Mouse (Mus musculus) lung, embryonic 14.5 days (tissue): ENCODE measurements around the gene Kctd11. TPM values are rescaled to one million over a fixed set of nuclear protein-coding genes. Genes with fewer than 3 reads are reported as not detected.

Experiments used
- ATAC-seq: fragments of 200-750 bp; cut with Nextera tagmentation; 2 replicates; pipeline ENCODE4 v1.8.0; 2017; ENCODE audit warnings: mild to moderate bottlenecking, moderate TSS enrichment, moderate library complexity; ENCODE audit not compliant: insufficient read depth
- DNase-seq: peaks from one replicate; pipeline ENCODE4 v3.0.0-alpha.2; 2015
- H3K27ac ChIP-seq: fragments of 300-500 bp; sonication (generic); 2 replicates; pipeline ENCODE4 v1.5.1; 2014; ENCODE audit warnings: low read depth, mild to moderate bottlenecking, moderate library complexity
- H3K27me3 ChIP-seq: fragments of 300-500 bp; sonication (generic); 2 replicates; pipeline ENCODE4 v1.6.1; 2014; ENCODE audit warnings: low read length, control low read depth; ENCODE audit not compliant: insufficient read depth
- H3K36me3 ChIP-seq: fragments of 300-500 bp; sonication (generic); 2 replicates; pipeline ENCODE4 v1.6.1; 2014; ENCODE audit warnings: control low read depth; ENCODE audit not compliant: insufficient read depth
- H3K4me1 ChIP-seq: fragments of 300-500 bp; sonication (generic); 2 replicates; pipeline ENCODE4 v1.6.1; 2014; ENCODE audit warnings: antibody characterized with exemption, control low read depth; ENCODE audit not compliant: insufficient read depth
- H3K4me2 ChIP-seq: fragments of 300-500 bp; sonication (generic); 2 replicates; pipeline ENCODE4 v1.6.1; 2014; ENCODE audit warnings: mild to moderate bottlenecking
- H3K4me3 ChIP-seq: fragments of 300-500 bp; sonication (generic); 2 replicates; pipeline ENCODE4 v1.5.1; 2014; ENCODE audit warnings: low read depth, low read length
- H3K9ac ChIP-seq: fragments of 300-500 bp; sonication (generic); 2 replicates; pipeline ENCODE4 v1.6.1; 2014
- H3K9me3 ChIP-seq: fragments of 300-500 bp; sonication (generic); 2 replicates; pipeline ENCODE4 v1.6.1; 2016; ENCODE audit warnings: low read depth, low read length, control low read depth
- CTCF ChIP-seq: IDR thresholded peaks from 2 replicates; pipeline ENCODE4 v1.5.1; 2016; ENCODE audit warnings: antibody characterized with exemption, low read depth
- WGBS: fragments of 180-500 bp; shearing (Covaris S2); extraction: QIAGEN DNeasy Blood & Tissue Kit; methylation state at CpG from one replicate; pipeline ENCODE4 v1.1.7; 2014; 5-methylcytosine and 5-hydroxymethylcytosine counted together
- polyA plus RNA-seq: library from polyadenylated mRNA; unstranded; fragments of >200 nt; fragmentation: Nextera tagmentation; extraction: Ambion mirVana; gene quantifications from 2 replicates; pipeline ENCODE4 v1.2.1, GENCODE M21; 2014

Kctd11 gene
- polyA plus RNA-seq, 1 experiment from 2014 or later = 7.5 TPM

GRCm38 (mm10) chr11:69886907-69887635 is 5.9 kb upstream of the Kctd11 start:
- ATAC-seq (no peak), DNase-seq (peak; percentile 26)
- no peaks in the 10 kb centered on the region for H3K27me3 ChIP-seq
- H3K4me2 ChIP-seq = no peak overlapping the region
- H3K9ac ChIP-seq = no peak overlapping the region
- H3K4me3 ChIP-seq = no peak overlapping the region
- no peak overlapping the region for H3K27ac ChIP-seq
- TF ChIP-seq CTCF = peak; percentile 62
- no peaks in the 10 kb centered on the region for H3K9me3 ChIP-seq
- 67% methylated on average over 8 of the region's 8 CpGs for WGBS
- H3K36me3 ChIP-seq = no peaks in the 10 kb centered on the region
- peaks cover 7% of the 10 kb centered on the region; the same call in 1 of the 2 replicates for H3K4me1 ChIP-seq

- Histone ChIP-seq H3K9me3 (no peaks in the 10 kb centered on the region), H3K4me1 (peaks cover 12% of the 10 kb centered on the region), H3K27me3 (no peaks in the 10 kb centered on the region), H3K36me3 (no peaks in the 10 kb centered on the region), H3K4me3 (no peak overlapping the region), H3K9ac (no peak overlapping the region; the same call in 1 of the 2 replicates), H3K27ac (no peak overlapping the region; the same call in 1 of the 2 replicates), H3K4me2 (peak overlapping the region; percentile 36; the same call in 1 of the 2 replicates)
- WGBS = 74% methylated on average over 8 of the region's 8 CpGs
- ATAC-seq = no peak
- DNase-seq = no peak
- no peak for TF ChIP-seq CTCF
Observed at GRCm38 (mm10) chr11:69884663-69885062, 3.5 kb upstream of the Kctd11 start.

GRCm38 (mm10) chr11:69884240-69884639 is 3.0 kb upstream of the Kctd11 start:
- ATAC-seq (no peak), DNase-seq (peak; percentile 44)
- Histone ChIP-seq H3K4me1 (peaks cover 15% of the 10 kb centered on the region), H3K36me3 (no peaks in the 10 kb centered on the region), H3K27me3 (no peaks in the 10 kb centered on the region), H3K4me3 (no peak overlapping the region), H3K4me2 (peak overlapping the region; percentile 36; the same call in 1 of the 2 replicates), H3K27ac (no peak overlapping the region; the same call in 1 of the 2 replicates), H3K9me3 (no peaks in the 10 kb centered on the region), H3K9ac (no peak overlapping the region; the same call in 1 of the 2 replicates)
- no peak for TF ChIP-seq CTCF
- 45% methylated on average over 9 of the region's 9 CpGs for WGBS

- Histone ChIP-seq H3K9ac (no peak overlapping the region), H3K4me2 (no peak overlapping the region), H3K27ac (no peak overlapping the region), H3K4me1 (peaks cover 17% of the 10 kb centered on the region), H3K27me3 (no peaks in the 10 kb centered on the region), H3K9me3 (no peaks in the 10 kb centered on the region), H3K4me3 (no peak overlapping the region), H3K36me3 (no peaks in the 10 kb centered on the region)
- DNase-seq = no peak
- WGBS = 76% methylated on average over 8 of the region's 8 CpGs
- ATAC-seq = no peak
- no peak for TF ChIP-seq CTCF
Observed at GRCm38 (mm10) chr11:69883527-69884151, 2.4 kb upstream of the Kctd11 start.

GRCm38 (mm10) chr11:69883066-69883465 is 1.9 kb upstream of the Kctd11 start:
- Histone ChIP-seq H3K4me3 (no peak overlapping the region), H3K27me3 (no peaks in the 10 kb centered on the region), H3K36me3 (no peaks in the 10 kb centered on the region), H3K27ac (no peak overlapping the region), H3K4me2 (no peak overlapping the region), H3K4me1 (peaks cover 19% of the 10 kb centered on the region), H3K9me3 (no peaks in the 10 kb centered on the region), H3K9ac (no peak overlapping the region)
- 58% methylated on average over 4 of the region's 4 CpGs for WGBS
- TF ChIP-seq CTCF = peak; percentile 60
- DNase-seq (peak; percentile 54), ATAC-seq (no peak)

- ATAC-seq = peak; percentile 3; the same call in 1 of the 2 replicates
Observed at GRCm38 (mm10) chr11:69881787-69882670, 823 bp upstream of the Kctd11 start.

More at GRCm38 (mm10) chr11:69881787-69882670, 823 bp upstream of the Kctd11 start:
- no peak for TF ChIP-seq CTCF
- peak overlapping the region; percentile 41 for H3K9ac ChIP-seq
- H3K4me1 ChIP-seq = peaks cover 19% of the 10 kb centered on the region
- H3K4me2 ChIP-seq = peak overlapping the region; percentile 84
- peak; percentile 46 for DNase-seq
- WGBS = 54% methylated on average over 21 of the region's 21 CpGs
- peak overlapping the region; percentile 51 for H3K4me3 ChIP-seq
- peak overlapping the region; percentile 92 for H3K27ac ChIP-seq
- H3K9me3 ChIP-seq = no peaks in the 10 kb centered on the region
- H3K27me3 ChIP-seq = no peaks in the 10 kb centered on the region
- no peaks in the 10 kb centered on the region for H3K36me3 ChIP-seq
